Mouse (Mus musculus) CD8-positive naive resting alpha-beta T cell, adult 2 months (primary cell): ENCODE results near the gene Lurap1l.

Experiments
- DNase-seq, 2 experiments: peaks; one replicate each; pipeline ENCODE4 v3.0.0; 2022; ENCODE audit warnings: low read depth in 2 of 2, low spot score in 2 of 2

Lurap1l gene

DNA sequence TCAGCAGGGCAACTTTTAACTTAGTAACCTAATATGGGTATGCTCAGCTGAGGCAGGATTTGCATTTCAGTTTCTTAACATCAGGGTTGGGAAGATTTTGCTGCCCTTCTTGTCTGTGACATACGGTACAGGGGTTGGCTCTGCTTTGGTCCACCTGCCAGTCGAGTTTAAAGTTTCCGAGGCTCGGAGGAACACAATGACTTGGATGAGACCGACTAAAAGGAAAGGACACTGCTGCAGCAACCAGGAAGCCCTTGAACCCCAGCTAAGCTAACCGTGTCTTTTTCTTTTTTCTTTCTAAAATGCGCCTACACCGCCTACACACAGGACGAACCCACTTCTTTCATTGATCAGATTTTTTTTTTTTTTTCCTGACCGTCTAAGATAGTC, at the start of gene Lurap1l:
Gene Lurap1l, plus strand, starts transcription at position 166 of the 390 bp plus-strand sequence.
- DNase-seq: no peak

GRCm38 (mm10) chr4:80862962-80863361, 47.5 kb upstream of the Lurap1l start:
- DNase-seq: no peak

- DNase-seq: no peak
Observed at GRCm38 (mm10) chr4:80863906-80864305, 46.5 kb upstream of the Lurap1l start.

DNA sequence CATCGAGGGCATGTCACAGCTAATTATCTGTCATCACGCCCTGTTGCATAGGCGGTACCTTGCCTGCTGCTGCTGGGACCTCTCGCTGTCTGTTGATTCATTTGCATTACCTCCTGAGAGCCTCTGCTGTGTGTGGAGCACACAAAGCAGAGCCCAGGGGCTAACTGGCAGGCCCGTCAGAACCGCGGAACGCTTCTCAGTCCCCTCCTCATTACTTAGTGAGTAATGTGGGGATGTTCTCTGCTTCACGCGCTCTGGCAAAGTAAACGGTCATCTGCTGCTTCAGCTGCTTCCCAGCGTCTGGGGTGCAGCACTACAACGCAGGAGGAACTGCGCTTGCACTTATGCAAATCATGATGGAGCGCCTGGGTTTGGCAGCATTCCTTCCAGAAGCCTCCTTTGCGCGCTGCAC, 45.9 kb upstream of the Lurap1l start:
- no peak for DNase-seq

- no peak for DNase-seq
Observed at GRCm38 (mm10) chr4:80866065-80866464, 44.4 kb upstream of the Lurap1l start.

- DNase-seq: no peak
Observed at GRCm38 (mm10) chr4:80869598-80869997, 40.8 kb upstream of the Lurap1l start.

DNA sequence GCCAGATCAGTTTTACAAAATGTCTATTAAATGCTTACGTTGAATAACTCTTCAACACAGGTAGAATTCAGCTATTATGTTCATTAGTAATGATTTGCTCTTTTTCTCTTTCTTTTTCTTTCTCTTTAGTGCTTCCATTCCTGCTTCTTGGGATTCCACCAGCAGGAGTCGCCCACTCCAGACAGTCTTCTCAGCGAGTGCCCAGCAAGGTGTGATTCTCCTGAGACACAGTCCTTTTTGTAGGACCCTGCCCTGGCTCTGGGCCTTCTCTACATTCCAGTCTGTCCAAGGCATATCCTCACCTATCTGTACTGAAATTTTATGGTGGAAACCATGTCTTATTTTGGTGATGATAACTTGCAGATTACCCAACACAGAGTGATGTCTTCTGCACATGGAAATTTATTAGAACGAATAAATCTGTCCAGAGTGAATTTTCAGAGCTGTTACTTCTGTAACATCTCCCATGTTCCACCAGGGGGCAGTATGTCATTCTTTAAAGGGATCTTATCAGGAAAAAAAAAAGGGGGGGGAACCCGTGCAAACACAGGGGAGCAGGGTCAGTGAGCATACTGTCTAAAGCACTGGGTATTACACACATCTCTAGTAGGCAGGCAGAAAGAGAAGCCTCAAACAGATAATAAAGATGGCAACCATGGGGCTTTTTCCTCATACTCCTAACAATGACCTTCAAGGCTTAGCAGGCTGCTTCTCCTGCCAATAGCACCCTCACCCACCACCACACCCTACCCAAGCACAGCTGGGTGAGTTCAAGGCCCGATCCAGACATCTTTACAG, 37.4 kb upstream of the Lurap1l start:
- no peak for DNase-seq

- no peak for DNase-seq
Observed at GRCm38 (mm10) chr4:80874121-80874859, 36.2 kb upstream of the Lurap1l start.

DNA sequence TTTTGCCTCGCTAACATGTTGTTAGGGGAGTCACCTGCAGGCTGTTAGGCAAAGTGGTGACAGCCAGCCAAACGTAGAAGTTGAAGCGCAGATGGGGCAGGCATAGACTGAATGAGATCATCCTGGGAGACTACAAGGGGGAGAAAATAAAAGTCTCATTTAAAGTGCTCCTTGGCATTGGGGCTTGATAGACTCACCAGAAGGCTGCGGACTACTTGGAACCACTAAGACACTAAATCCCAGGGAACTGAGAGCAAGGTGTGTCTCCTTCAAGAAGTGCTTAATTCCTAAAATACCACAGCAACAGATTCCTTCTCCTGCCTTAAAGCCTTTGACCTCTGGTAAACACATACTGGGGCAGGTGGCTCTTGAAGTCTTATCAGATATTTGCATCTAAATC, 35.4 kb upstream of the Lurap1l start:
- no peak for DNase-seq

DNA sequence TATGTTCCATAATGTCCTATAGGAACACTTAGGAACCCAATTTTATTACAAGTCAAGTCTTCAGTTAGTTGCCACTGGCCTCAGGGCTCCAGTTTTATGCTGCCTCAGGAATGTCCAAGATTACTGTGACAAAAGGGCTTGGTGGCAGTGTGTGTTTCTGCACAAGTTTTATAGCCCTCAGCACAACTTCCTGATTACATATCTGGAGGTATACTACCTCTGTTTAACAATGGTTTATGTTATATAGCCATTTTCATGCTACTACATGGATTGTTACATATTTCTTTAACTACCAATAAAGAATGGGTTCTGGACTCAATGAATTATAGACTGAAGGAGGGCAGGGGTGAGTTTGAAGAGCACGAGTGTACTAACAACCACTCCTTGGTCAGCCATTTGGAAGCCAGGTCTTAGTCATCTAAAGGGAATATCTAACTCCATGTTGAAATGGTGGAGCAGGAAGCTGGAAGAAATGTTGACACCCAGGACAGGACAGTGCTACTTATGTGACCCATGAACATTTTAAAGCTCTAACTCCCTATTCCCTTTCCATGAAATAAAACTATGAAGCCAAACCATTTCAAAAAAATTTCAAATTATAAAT, 28.3 kb upstream of the Lurap1l start:
- no peak for DNase-seq

DNA sequence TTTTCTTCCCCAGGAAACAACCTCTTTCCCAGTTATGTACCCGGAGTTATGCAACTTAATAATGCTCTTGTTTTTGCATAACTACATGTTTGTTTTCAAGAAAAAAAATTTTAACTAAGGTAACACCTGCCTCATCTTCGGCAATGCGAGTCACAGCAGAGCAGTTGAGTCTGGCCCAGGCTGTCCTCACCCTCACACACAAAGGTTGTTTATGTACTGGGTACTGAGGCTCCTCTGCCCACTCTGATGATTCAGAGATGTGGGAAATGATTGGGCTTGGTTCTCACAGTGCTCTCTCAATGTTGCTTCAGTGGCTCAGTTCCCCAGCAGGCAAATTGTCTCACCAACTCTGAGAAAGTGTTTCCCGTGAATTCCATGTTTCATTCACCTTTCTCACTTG, 23.8 kb upstream of the Lurap1l start:
- DNase-seq: no peak

DNA sequence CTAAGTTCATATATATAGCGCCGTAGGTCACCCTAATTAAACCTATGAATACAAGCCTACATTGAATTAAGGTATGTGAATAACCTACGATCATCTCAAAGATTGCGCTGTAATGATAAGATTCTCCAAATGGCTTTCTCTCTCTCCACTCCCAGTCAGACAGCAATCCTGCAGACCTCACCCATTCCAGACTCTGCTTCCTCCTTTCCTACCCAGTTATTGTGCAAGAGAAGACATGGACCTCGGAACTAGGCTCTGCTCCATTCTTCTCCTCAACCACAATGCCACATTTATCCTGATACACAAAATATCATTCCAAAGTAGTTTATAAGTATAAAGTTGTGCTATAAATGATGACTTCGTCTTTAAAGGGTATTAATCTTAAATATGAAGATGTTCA, 19.4 kb upstream of the Lurap1l start:
- DNase-seq: no peak

DNA sequence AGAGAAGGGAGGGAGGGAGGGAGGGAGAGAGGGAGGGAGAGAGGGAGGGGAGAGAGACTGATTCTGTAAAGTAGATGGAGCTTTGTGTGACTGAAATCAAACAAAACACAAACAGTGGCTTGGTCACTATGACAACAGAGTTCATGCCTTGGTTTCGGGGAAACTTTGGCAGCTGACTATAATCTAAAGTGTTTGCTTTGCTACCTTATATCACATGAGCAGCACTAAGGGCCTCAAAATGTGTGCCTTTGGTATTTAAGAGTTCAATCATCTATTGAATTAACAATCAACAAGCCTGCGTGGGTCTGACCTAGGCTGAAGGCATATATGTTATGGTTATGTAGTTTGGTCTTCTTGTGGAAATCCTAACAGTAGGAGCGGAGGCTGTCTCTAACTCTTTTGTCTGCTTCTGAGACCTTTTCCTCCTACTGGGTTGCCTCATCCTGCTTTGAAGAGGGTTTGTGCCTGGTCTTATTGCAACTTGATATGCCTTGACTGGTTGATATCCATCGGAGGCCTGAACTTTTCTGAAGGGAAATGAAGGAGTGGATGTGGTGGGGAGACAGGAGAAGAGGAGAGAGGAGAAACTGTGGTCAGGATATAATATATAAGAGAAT, 15.1 kb upstream of the Lurap1l start:
- DNase-seq: no peak

DNA sequence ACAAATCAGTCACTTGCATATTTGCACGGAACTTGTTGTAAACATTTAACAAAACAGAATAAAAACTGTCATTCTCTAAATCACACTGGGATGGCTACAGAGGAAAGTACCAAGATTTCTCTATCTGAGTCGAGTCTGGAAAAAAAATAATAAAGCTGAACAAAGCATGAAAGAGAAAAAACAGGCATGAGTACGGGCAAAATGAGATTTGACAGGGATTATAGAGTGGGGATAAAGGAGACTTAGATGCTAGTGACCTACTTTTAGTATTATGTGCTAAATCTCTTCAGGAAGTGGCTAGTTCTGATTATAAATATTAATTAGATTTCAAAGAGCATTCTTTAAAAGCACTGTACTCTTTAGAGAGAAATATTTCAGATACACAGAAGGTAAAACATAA, 3.7 kb upstream of the Lurap1l start:
- DNase-seq: no peak

DNA sequence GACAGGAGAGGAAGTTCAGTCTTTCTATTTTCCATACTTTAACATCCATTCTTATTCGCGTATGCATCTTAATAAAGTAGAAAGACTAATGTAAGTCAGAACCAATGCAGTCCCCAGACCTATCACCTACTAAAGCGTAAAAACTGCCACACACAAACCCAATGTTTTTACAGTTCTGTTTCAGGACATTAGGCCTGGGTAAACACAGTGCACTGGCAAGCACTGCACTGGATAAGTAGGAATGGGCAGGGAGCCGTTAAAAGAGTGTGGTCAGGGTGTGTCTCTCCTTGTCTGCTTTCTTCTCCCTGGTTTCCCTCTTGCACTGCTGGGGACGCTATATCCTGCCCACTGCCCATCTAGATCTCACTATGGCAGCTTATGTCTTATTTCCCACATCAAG, 2.5 kb upstream of the Lurap1l start:
- no peak for DNase-seq

DNA sequence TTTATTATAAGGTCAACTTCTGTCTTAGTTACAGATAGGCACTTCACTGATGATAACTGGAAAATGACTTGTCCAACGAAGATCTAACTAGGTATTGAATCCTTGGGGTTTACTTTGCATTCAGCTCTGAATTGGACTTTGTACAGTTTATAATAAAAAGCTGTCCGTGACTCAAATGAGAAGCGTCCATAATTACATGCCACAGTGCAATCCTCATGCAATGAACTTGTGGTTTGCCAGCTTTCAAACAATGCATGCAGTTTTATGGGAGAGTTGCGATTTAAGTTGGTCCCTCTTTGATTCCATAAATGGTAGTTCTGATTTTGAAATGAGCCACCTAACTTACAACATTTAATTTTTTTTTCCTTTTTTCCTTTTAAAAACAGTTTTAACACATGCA, 1.5 kb upstream of the Lurap1l start:
- no peak for DNase-seq

- no peak for DNase-seq
Observed at GRCm38 (mm10) chr4:80910871-80911701, 640 bp downstream of the Lurap1l start.

DNA sequence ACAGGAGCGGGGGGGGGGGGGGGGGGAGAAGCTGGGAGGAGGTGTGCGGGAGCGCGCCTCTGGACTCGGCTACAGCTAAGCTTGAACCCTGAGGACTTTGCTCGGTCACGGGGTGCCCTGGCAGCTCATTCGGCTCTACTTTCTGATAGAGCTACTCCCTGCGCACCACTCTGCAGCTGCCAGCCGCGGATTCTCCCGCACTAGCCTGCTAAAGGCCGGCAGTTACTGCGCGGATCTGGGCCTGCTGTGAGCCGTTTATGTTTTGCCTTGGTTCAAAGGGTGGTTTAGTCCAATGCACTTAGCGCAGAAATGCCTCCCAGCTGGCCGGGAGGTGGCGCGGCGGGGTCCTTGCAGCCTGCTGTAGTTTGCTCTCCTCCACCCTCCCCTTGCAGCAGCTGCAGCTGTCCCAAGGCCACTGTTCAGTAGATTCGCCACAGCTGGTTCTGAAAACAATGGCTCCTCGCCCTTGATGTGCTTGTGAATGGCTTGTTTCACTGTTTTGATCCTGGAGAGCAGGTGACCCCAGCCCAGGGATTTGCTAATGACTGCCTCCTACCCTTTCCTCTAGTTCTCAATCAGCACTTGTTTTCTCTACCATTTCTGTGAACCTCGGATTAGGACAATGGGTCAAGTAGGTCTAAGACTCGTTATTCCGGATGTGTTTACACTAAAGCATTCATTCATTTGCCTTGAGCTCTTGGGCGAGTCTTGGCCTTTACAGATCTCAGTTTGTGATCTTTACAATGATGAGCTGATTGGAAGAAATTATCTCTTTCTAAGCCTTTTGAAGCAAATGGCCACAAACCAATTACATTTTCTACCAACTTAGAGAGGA, 1.5 kb downstream of the Lurap1l start:
- DNase-seq: no peak

GRCm38 (mm10) chr4:80915211-80915610, 4.8 kb downstream of the Lurap1l start:
- no peak for DNase-seq

DNA sequence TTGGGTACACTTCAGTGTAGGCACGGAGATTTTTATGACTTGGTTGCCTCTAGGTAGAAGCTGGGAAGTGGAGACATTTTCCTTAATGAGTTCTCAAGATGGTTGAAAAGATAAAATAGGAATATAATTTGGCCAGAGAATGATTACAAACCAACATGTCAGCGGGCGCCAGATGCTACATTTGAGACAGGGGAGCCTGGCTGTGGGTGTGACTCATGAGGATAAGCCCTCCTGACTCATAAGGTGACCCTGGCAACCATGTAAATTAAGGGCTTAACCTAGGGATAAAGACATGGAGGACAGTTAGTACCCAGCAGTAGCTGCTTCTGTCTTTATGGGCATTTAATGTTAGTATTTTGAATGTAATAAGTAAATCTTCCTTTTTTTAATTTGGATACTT, 6.2 kb downstream of the Lurap1l start:
- DNase-seq: no peak
